Comparison of ENCODE assay signal across 8 mouse cellular contexts in genomic region chr12:52790350-52790768, GRCm38 (mm10).
DNase-seq lines count a peak whose midpoint lies in the region; ATAC-seq and TF ChIP-seq lines count a peak whose summit lies in the region.

No protein-coding gene starts in this region.

- peaks cover 10% of the 10 kb centered on the region for H3K27me3 ChIP-seq in E14TG2a.4 (ENCODE audit: insufficient read depth, low read length)
- no peaks in the 10 kb centered on the region for H3K27me3 ChIP-seq in forebrain, embryonic 16.5 days (replicated peaks; ENCODE audit: control insufficient read depth, insufficient read depth, low read length)
- H3K27me3 ChIP-seq in hindbrain, postnatal 0 days (ENCODE audit: insufficient read depth, low read length): no peaks in the 10 kb centered on the region

- no peaks in the 10 kb centered on the region for H3K36me3 ChIP-seq in E14TG2a.4 (ENCODE audit: insufficient read depth, low read length)
- H3K36me3 ChIP-seq in forebrain, embryonic 16.5 days (ENCODE audit: control insufficient read depth, insufficient read depth): no peaks in the 10 kb centered on the region
- H3K36me3 ChIP-seq in hindbrain, postnatal 0 days (ENCODE audit: insufficient read depth, low read length): no peaks in the 10 kb centered on the region

- TF ChIP-seq CTCF in E14TG2a.4 (conservative IDR thresholded peaks at IDR 0.05; ENCODE audit: low read length): no peak
- TF ChIP-seq CTCF in hindbrain, postnatal 0 days (IDR thresholded peaks at IDR 0.05; ENCODE audit: low read depth): no peak
- TF ChIP-seq CTCF in olfactory bulb, adult 2 months (IDR thresholded peaks at IDR 0.05; ENCODE audit: insufficient read depth, low read depth, low read length): no peak

- no peak overlapping the region for H3K4me2 ChIP-seq in forebrain, embryonic 16.5 days (ENCODE audit: low read length)
- H3K4me2 ChIP-seq in hindbrain, postnatal 0 days (ENCODE audit: low read depth, low read length): peak overlapping the region; percentile 32

- peaks cover 10% of the 10 kb centered on the region for H3K4me1 ChIP-seq in E14TG2a.4 (replicated peaks; ENCODE audit: low read depth, low read length)
- peaks cover 24% of the 10 kb centered on the region for H3K4me1 ChIP-seq in forebrain, embryonic 16.5 days (replicated peaks; ENCODE audit: control insufficient read depth, insufficient read depth, low read length)
- peaks cover 25% of the 10 kb centered on the region; the same call in 1 of the 2 replicates for H3K4me1 ChIP-seq in hindbrain, postnatal 0 days (ENCODE audit: insufficient read depth, low read length)
- peaks cover 23% of the 10 kb centered on the region for H3K4me1 ChIP-seq in olfactory bulb, adult 2 months (ENCODE audit: control insufficient read depth, insufficient read depth, low read length)

- intact Hi-C loops in left cerebral cortex, postnatal 25 days (cut with DNase I): no loop called here

- 0 out of 2 replicates have a peak overlapping the region, but pooled peaks have one; percentile 17 for H3K4me3 ChIP-seq in E14TG2a.4 (replicated peaks; ENCODE audit: low read length)
- no peak overlapping the region for H3K4me3 ChIP-seq in forebrain, embryonic 16.5 days (replicated peaks; ENCODE audit: low read length)
- H3K4me3 ChIP-seq in hindbrain, postnatal 0 days (ENCODE audit: low read length): no peak overlapping the region
- H3K4me3 ChIP-seq in olfactory bulb, adult 2 months (ENCODE audit: insufficient read depth, low read depth, low read length): no peak overlapping the region

- no peak for TF ChIP-seq POLR2A in olfactory bulb, adult 2 months (IDR thresholded peaks at IDR 0.05; ENCODE audit: insufficient read depth, low read depth, low read length)

- peak; percentile 49 for ATAC-seq in forebrain, embryonic 16.5 days
- ATAC-seq in hindbrain, postnatal 0 days: peak; percentile 89

- 11% methylated on average over 8 of the region's 8 CpGs for WGBS in forebrain, embryonic 16.5 days
- WGBS in hindbrain, postnatal 0 days: 12% methylated on average over 8 of the region's 8 CpGs
- 38% methylated on average over 8 of the region's 8 CpGs for WGBS in olfactory bulb, adult 2 months

- H3K9ac ChIP-seq in forebrain, embryonic 16.5 days (replicated peaks; ENCODE audit: low read depth, low read length): no peak overlapping the region
- H3K9ac ChIP-seq in hindbrain, postnatal 0 days (replicated peaks; ENCODE audit: low read length): no peak overlapping the region

- H3K27ac ChIP-seq in forebrain, embryonic 16.5 days (ENCODE audit: low read length): no peak overlapping the region
- H3K27ac ChIP-seq in hindbrain, postnatal 0 days: peak overlapping the region; percentile 52
- peak overlapping the region; percentile 43; the same call in 1 of the 2 replicates for H3K27ac ChIP-seq in olfactory bulb, adult 2 months (ENCODE audit: insufficient read depth, low read depth, low read length)

- H3K9me3 ChIP-seq in E14TG2a.4 (ENCODE audit: low read length): no peaks in the 10 kb centered on the region
- no peaks in the 10 kb centered on the region for H3K9me3 ChIP-seq in forebrain, embryonic 16.5 days (ENCODE audit: control insufficient read depth, low read length)
- H3K9me3 ChIP-seq in hindbrain, postnatal 0 days (ENCODE audit: low read length): no peaks in the 10 kb centered on the region

- DNase-seq in adipocyte (ENCODE audit: low spot score): peak; percentile 69
- DNase-seq in hindbrain, postnatal 0 days (ENCODE audit: low spot score): peak; percentile 69
- no peak for DNase-seq in left cerebral cortex, adult 9 months (ENCODE audit: low spot score in 2 of 2)
- DNase-seq in left cerebral cortex, postnatal 25 days (ENCODE audit: low spot score in 2 of 2): no peak
- no peak for DNase-seq in thymus, adult 18-20 months

Comparison
In these comparisons a context has a peak if more than half of its experiments do, and no peak if none do; other contexts are left out.
1. DNase-seq: peak in adipocyte (single experiment) and hindbrain, postnatal 0 days (single experiment); none in left cerebral cortex, adult 9 months (0 of 2), left cerebral cortex, postnatal 25 days (0 of 2) and thymus, adult 18-20 months (0 of 2).